Mouse (Mus musculus) forebrain, embryonic 10.5 days (tissue): Measurements from ENCODE around the gene Slc6a20b. TPM values are rescaled to one million over a fixed set of nuclear protein-coding genes. Genes with fewer than 3 reads are reported as not detected.

Source experiments
- DNase-seq: peaks from one replicate; pipeline ENCODE4 v3.0.0-alpha.2; 2017; ENCODE audit warnings: low spot score; ENCODE audit errors: extremely low spot score
- H3K27ac ChIP-seq: fragments of 300-500 bp; sonication (generic); 2 replicates; pipeline ENCODE4 v1.5.1; 2016; ENCODE audit warnings: mild to moderate bottlenecking
- H3K27me3 ChIP-seq: fragments of 300-500 bp; sonication (generic); 2 replicates; pipeline ENCODE4 v1.6.1; 2016; ENCODE audit warnings: mild to moderate bottlenecking; ENCODE audit not compliant: poor library complexity, severe bottlenecking
- H3K36me3 ChIP-seq: fragments of 300-500 bp; sonication (generic); replicated peaks from 2 replicates; pipeline ENCODE4 v1.6.1; 2016; ENCODE audit warnings: mild to moderate bottlenecking, moderate library complexity
- H3K4me1 ChIP-seq: fragments of 300-500 bp; sonication (generic); 2 replicates; pipeline ENCODE4 v1.6.1; 2016
- H3K4me3 ChIP-seq: fragments of 300-500 bp; sonication (generic); 2 replicates; pipeline ENCODE4 v1.5.1; 2016; ENCODE audit warnings: mild to moderate bottlenecking, moderate library complexity
- H3K9me3 ChIP-seq: fragments of 300-500 bp; sonication (generic); 2 replicates; pipeline ENCODE4 v1.6.1; 2016; ENCODE audit warnings: mild to moderate bottlenecking, moderate library complexity
- WGBS: fragments of 180-500 bp; shearing (Covaris S2); methylation state at CpG from one replicate; pipeline ENCODE4 v1.1.7; 2016; 5-methylcytosine and 5-hydroxymethylcytosine counted together
- polyA plus RNA-seq: library from polyadenylated mRNA; unstranded; fragments of >200 nt; fragmentation: Nextera tagmentation; extraction: Ambion mirVana; gene quantifications from 2 replicates; pipeline ENCODE4 v1.2.1, GENCODE M21; 2016

Slc6a20b gene
- polyA plus RNA-seq, 1 experiment from 2014 or later: 0.25 TPM

DNA sequence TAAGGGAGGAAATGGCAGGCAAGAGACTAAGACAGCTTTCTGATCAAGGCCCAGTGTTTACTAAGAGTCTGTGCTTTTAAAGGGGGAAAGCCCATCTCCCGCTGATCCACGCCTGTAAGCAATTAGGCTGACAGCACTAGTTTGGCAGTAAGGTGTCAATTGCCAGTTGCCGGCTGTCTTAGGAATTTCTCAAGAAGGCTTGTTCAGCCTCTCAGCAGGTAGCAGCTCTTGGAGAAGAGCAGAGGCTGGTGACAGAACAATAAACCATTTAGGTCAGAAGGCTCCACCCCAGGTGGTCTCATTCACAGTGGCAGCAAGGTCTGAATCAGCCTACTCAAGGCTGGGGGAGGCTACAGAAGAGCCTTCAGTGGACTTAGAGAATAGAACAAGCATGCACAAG, 77.8 kb downstream of the Slc6a20b start:
- Histone ChIP-seq H3K4me1 (peaks cover 13% of the 10 kb centered on the region), H3K27ac (no peak overlapping the region), H3K9me3 (no peaks in the 10 kb centered on the region), H3K36me3 (peaks cover 81% of the 10 kb centered on the region), H3K27me3 (peaks cover 45% of the 10 kb centered on the region; the same call in 1 of the 2 replicates), H3K4me3 (no peak overlapping the region)
- 3% methylated on average over 3 of the region's 3 CpGs for WGBS
- peak; percentile 41 for DNase-seq

Other genes starting within 250 kb of the Slc6a20b start
- 55.7 and 57.8 TPM in 2 replicates for gene Limd1, start 153.9 kb downstream of the Slc6a20b start, polyA plus RNA-seq
- gene Sacm1l, start 102.8 kb downstream of the Slc6a20b start, polyA plus RNA-seq: 40.1 and 42.5 TPM in 2 replicates
- gene Ccr9, start 45.9 kb upstream of the Slc6a20b start, polyA plus RNA-seq: 0.04 and 0.09 TPM in 2 replicates
- gene Slc6a20a, start 46.3 kb upstream of the Slc6a20b start, polyA plus RNA-seq: 0.18 and 0.78 TPM in 2 replicates
- 41.3 and 42.1 TPM in 2 replicates for gene Lztfl1, start 85.1 kb upstream of the Slc6a20b start, polyA plus RNA-seq
- 0.07 and 0.14 TPM in 2 replicates for gene Cxcr6, start 173.9 kb upstream of the Slc6a20b start, polyA plus RNA-seq
- gene Fyco1, start 219.3 kb upstream of the Slc6a20b start, polyA plus RNA-seq: 10.2 and 11.1 TPM in 2 replicates
- gene Xcr1, start 229.5 kb upstream of the Slc6a20b start, polyA plus RNA-seq: 0.02 and 0.04 TPM in 2 replicates